Mouse (Mus musculus) layer of hippocampus, adult 8-10 months (tissue): Measurements from ENCODE around the gene Ccr8. TPM values are rescaled to one million over a fixed set of nuclear protein-coding genes. Genes with fewer than 3 reads are reported as not detected.
"Not testable (repeated sequence)": the region's sequence is repeated elsewhere in the genome, so short reads cannot be mapped to it uniquely, and the experiment has no call there.

Experiments used
- DNase-seq, 2 experiments: peaks; one replicate each; pipeline ENCODE4 v3.0.0; 2022; ENCODE audit warnings: low spot score in 2 of 2
- total RNA-seq, 4 experiments: library from RNA; stranded (reverse); gene quantifications; 2 replicates each; pipeline ENCODE4 v1.2.4; 2022

The Ccr8 gene
- total RNA-seq, 4 experiments from 2014 or later: not detected

DNA sequence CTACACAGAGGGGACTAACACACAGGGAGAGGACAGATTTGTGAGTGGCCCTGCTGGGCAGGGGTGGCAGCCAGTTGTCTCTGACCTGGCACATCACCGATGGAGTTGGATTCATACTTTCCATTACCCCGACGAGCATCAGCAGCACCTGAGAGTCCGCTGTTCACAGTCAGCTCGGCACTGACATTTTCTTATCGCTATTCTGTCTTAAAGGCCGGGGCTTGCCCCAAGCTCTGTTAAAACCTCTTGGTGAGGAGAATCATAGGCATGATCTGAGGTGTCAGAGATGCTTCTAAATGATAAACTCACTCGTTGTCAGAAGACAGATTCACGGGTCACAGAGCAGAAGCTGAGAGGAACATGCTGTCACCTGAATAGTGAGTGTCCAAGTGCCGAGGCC, 828 bp upstream of the Ccr8 start:
- DNase-seq: no peak

DNA sequence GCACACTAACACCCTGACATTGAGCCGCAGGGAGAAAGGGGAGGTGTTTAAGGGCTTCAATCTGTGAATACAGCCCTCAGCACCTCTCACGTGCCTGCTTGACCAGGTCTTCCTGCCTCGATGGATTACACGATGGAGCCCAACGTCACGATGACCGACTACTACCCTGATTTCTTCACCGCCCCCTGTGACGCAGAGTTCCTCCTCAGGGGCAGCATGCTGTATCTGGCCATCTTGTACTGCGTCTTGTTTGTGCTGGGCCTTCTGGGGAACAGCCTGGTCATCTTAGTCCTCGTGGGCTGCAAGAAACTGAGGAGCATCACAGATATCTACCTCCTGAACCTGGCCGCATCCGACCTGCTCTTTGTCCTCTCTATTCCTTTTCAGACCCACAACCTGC, 1.8 kb downstream of the Ccr8 start:
- no peak for DNase-seq

DNA sequence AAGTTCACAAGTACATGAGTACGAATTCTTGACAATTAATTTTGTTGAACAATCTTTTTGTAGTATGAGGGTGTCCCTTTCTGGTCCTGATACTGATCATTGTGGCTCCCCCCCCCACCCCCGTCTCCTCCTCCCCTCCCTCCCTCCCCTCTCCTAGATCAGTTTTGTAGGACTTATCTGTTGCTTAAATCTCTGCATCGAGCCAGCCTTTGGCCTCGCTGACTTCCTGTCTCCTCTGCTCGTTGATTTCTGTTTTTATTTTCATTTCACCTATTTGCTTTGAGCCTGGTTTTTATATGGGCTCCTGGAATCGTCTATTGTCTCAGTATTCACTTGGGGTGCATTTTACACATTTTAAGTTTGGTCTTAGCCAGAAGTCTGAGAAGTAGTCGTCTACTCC, 4.0 kb downstream of the Ccr8 start:
- no peak for DNase-seq

DNA sequence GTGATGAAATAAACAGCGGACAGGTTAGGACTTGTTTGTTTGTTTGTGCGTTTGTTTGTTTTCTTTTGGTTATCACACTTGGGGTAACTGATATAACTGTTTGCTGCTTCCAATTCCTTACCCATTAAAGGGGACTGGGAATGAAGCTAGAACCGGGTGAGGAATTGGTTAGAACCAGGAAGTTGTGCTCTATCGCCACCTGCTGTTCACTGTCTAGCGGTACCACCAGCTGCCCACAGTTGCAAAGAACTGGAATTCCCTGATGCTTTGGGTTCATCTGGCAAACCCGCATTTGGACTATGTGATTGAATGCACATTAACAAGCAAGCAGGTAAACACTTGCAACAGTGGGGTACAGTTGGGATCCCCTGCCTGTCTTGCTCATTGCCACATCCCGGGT, 6.8 kb downstream of the Ccr8 start:
- DNase-seq: peak in 1 of 2 experiments; percentile 77

DNA sequence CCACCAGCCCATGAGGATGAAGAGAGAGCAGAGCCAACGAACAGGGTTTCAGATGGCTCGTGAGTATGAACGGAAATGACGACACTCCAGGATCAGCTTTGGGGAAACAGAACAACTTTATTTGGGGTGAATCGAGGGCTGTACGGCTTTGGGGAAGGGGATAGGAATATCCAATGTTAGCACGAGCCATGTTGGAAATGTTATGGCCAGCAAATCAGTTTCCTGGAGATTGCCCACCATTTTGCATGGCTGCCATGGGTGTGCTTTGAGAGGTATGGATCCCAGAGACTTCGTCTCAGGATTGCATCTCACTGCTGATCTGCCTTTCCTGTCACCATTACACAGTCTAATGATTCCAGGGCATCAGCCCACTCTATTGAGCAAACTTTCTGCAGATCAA, 7.4 kb downstream of the Ccr8 start:
- no peak for DNase-seq

DNA sequence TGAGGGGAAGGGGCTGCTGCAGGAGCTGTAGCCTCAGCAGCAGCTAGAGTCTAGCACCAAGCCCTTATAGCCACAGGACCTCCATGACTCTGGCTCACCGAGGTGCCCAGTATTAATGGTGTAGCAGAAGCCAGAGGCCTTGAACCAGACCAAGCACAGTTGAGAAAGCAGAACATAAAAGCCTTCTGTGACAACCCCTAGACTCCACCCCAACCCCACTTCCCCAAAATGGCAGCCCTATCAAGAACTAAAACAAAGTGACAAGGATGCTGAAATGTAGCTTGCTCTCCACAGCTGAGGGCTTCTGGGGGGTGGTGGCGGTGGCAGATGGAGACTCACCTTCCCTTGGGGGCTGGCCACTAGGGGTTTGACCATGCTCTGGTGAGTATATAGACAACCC, 9.3 kb downstream of the Ccr8 start:
- no peak for DNase-seq

DNA sequence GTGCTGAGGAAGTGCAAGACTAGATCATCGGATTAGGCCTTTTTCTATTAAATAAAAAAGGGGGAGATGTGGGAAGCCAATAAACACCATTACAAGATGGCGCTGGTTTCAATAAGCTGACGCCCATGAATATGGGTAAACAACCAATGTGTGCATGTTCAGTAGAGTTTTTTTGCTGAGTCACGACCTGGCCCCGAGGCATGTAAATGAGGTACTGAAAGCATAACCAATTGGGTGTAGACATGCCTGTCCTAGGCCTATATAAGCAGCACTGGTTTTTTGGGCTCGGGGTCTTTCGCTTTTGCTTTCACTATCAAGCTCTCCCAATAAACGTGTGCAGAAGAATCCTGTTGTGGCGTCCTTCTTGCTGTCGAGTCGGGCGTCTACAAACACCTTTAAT, 17.0 kb downstream of the Ccr8 start:
- DNase-seq: not testable (repeated sequence)

DNA sequence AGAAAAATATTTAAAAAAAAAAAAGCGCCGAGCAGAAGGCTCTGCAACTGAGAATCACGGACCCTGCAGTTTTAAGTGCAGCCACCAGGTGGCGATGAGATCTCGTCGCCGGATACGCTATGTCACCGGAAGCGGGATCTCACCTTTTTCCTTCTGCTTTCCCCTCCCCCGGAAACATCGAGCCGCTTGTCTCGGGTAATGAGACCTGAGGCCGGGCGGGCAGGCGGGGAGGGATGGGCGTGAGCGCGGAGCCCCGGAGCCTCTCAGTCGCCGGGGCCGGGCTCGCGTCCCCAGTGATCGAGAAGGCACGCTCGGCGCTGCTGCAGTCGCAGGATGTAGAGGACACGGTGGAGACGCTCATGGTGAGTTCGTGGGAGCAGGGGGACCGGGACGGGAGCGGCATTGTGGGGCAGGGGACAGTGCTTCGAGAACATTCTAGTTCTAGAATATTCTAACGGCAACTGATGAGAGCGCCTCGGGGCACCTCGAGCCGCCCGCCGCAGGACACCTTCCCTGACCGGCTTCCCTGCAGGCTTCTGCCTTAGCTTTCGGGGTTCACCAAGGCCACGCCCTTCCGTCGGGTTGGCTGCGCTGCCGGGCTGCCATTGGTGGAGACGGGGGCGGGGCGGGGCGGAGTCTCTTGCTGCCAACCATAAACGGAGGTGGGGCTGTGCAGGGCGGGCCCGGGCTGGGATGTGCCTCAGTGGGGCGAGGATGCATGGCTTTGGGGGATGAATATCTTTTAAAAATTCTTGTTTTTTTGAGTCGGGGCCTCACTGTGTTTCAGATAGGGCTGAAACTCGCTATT, 18.5 kb downstream of the Ccr8 start, which contains the start of gene Slc25a38:
Gene Slc25a38 (plus strand): TSS at position 164 of the 808 bp plus-strand sequence.
- peak; percentile 92 to 93 for DNase-seq

DNA sequence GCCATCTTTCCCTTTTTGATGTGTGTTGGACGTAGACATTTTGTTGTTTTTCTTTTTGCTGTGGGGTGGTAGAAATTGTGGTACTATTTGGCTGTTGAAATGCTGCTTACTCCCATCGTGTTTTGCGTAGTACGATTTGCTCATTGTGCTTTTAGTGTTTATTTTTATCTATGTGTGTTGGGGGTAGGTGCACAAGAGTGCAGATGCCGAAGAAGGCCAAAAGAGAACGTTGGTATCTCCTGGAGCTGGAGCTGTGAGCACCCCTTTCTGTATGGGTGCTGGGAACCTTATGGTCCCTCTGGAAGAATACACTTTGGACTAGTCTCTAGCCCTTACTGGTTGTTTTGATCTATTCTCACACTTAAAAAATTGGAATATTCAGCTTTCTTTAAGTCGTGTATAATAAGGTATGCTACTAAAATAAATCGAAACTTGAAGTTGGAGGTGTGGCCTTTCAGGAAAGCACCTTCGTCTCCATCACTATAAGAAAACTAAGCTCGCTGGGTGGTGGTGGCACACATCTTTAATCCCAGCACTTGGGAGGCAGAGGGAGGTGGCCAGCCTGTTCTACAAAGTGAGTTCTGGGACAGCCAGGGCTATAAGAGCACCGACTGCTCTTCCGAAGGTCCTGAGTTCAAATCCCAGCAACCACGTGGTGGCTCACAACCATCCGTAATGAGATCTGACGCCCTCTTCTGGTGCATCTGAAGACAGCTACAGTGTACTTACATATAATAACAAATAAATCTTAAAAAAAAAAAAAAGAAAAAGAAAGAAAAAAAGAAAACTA, 19.4 kb downstream of the Ccr8 start:
- DNase-seq: no peak

DNA sequence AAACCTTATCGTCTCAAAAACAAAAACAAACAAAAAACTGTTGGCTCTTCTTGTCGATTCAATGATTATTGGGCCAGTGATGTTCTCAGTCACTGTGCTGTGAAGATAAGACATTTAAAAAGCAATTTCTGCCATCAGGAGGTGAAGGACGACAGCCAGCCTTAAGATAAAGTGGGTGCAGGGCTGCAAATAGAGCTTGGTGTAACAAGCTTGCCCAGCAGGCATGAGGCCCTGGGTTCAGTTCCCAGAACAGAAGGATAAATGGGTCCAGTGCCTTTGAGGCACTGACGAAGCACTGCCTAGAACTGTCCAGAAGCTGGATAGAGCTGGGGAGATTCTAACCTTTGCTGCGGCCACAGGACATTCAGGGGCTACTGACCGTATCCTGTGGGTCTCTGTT, 20.6 kb downstream of the Ccr8 start:
- no peak for DNase-seq

DNA sequence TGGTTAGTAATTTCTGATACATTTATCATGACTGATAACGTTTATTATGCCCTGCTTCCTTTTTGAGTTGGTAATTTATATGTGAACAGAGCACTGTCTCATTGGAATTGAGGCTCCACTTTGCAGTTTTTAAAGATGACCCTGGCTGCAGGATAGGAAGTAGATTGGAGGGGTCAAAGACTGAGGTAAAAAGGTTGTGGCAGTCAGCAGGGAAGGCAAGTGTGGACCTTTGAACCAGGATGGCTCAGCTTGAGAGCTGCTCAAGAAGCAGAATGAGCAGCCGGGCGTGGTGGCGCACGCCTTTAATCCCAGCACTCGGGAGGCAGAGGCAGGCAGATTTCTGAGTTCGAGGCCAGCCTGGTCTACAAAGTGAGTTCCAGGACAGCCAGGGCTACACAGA, 21.5 kb downstream of the Ccr8 start:
- no peak for DNase-seq

DNA sequence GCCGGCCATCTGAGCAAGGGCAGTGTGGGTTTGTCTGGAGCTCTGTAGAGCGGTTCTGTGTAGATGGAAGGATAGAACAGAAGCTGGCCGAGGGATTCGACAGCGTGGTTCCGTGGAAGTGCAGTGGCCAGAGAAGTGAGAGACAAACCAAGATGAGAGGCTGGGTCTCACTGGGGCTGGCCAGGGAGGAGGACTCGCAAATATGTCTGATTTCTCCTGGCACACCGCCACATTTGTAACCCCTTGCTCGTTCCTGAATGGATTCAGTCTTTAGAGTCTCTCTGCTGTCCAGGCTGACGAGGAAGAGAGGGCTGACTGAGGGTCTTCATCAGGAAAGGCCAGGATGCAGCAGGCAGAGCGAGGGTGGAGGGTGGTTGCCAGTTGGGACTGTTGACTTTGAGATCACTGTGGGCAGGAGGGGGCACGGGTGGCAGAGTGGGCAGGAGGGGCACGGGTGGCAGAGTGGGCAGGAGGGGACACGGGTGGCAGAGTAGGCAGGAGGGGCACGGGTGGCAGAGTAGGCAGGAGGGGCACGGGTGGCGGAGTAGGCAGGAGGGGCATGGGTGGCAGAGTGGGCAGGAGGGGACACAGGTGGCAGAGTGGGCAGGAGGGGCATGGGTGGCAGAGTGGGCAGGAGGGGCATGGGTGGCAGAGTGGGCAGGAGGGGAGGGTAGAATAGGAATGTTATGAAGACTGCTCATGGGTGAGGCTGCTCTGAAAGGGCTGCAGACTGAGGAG, 22.3 kb downstream of the Ccr8 start:
- DNase-seq: no peak

DNA sequence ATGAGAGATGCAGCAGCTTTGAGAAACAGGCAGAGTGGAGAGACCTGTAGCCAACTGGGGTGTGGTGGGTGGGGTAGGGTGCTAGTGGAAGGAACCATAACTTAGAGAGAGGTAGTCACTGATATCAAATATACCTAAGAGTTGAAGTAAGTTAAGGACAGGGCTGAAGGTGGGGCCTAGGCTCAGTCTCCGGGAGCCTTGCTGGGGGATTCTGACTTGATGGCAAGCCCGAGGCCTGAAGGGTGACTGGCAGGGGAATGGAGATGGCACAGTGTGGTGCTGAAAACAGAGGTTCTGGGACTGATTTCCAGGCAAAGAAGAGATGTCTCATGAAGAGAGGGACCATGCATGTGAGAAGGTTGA, 22.9 kb downstream of the Ccr8 start:
- DNase-seq: no peak

DNA sequence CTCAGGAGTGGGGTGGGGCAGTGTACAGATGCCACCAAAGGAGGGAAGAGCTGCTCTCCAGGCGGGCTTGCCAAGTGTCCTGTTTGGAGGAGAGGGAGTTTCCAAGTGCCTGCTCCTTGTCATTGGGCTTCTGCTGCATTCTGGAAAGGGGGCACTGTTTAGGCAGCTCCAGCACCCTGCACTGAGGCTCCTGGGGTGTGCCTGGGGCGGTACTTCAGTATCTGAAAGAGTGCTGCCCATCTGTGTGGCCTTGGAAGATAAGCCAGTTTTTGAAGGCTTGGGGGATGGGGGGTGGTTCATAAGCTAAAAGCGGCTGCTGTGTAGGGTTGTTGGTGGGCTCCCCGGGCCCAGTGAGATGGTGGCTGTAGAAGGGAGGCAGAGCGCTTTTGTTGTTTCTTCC, 23.7 kb downstream of the Ccr8 start:
- DNase-seq: no peak

DNA sequence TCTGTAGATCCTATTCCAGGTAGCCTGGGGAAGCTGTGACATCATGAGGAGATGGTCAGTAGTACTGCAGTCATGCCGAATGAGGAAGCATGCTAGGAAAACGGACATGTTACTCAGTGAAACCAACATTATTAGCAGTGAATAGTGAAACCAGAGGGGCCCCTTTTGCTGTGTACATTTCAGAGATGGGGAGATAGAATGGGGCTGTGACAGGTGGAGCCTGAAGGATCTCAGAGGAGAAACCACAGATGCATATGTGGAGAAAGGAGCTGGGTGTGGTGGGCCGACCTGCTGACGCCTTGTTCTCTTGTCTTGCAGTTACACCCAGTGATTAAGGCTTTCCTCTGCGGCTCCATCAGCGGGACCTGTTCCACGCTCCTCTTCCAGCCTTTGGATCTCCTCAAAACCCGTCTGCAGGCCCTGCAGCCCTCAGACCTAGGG, 24.3 kb downstream of the Ccr8 start:
- DNase-seq: no peak

DNA sequence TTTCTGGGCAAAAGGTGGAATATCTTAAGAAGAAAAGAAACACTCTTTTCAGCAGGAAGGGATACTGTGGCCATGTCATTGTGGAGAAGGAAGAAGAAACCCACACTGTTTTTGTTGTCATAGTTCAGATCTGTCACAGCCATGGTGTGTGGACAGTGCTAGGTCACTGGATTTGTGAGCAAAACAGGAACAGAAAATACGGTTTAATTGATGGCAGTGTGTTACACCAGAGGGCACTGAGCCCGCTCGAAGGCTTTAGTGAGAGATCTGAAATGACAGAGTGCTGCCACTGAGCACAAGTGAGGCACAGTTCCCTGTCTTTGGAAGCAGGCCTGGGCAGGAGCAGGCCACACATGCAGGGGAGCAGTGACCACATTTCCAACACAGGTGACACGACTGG, 26.3 kb downstream of the Ccr8 start:
- DNase-seq: no peak

DNA sequence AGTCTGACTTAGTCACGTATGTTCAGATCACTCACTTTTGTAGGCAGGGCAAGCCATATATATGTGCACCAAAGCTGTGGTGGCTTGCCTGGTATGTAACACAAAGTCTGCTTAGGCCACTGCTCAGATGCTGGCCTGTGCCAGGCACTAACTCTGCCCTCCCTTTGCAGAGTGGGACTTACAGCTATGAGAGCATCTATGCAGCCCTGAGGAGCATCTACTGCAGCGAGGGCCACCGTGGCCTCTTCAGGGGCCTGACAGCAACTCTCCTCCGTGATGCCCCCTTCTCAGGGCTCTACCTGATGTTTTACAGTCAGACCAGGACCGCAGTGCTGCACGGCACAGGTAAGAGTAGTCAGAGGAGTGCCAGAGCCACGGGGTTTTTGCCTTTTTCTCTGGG, 28.6 kb downstream of the Ccr8 start:
- DNase-seq: no peak

DNA sequence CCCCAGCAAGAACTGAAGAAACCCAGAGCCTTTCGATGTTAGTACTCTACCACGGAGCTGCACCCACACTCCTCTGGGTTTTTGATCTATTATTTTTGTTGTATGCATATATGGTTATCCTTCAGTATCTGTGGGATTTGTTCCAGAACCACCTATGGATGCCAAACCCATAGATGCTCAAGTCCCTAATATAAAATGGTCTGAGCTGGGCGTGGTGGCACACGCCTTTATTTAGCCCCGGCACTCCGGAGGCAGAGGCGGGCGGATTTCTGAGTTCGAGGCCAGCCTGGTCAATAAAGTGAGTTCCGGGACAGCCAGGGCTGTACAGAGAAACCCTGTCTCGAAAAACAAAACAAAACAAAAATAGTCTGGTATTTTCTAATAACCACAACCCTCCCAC, 35.0 kb downstream of the Ccr8 start:
- no peak for DNase-seq

DNA sequence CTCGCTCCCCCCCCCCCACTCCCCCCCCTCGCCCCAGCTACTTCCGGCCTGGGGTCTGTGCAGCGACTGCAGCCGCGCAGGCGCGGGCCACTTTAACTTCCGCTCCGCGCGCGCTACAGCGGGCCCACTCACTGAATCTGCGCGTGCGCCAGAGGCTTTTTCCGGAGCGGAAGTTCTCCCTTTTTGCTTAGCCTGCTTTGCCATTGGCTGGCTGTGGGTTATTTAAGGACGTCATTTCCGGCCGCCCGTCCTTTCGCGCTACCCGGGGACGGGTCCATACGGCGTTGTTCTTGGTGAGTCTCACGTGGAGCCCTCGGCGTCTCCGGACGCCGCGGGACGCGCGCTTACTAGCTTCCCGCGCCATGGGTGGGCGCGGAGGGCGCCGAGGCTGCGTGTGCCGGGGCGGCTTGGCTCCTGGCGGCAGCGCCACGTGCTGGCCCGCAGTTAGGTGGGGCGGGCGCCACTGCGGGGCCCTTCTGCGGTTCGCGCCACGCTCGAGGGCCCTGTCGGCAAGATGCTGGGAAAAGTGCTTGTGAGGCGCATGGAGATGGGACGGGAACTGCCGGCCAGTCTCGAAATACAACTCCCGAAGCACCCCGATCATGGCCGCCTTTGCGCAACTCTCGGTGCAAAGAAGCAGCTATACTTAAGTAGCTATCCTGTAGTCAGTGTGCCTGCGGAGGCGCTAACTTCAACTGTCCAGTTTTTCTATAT, 35.8 kb downstream of the Ccr8 start, which contains the start of gene Rpsa:
Gene Rpsa (plus strand): TSS at position 152 of the 714 bp plus-strand sequence.
- peak; percentile 95 to 98 for DNase-seq

DNA sequence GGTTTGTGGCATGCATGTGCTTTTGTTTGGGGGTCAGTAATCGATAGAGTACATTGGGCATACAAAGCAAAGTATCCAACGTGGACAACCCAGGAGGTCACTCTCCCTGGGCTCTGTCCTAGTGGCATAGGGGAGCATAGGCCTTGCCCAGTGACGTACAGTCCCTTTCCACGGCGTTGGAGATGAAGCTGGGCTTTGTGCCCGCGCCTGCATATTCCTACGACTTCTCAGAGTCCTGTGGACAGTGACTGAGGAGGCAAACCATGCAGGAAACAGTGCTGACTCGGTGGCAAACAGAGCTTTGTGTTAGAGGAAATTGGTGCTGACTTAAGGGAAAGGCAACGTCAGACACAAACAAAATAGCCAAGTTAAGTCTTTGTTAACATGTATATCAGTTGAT, 37.4 kb downstream of the Ccr8 start:
- no peak for DNase-seq

DNA sequence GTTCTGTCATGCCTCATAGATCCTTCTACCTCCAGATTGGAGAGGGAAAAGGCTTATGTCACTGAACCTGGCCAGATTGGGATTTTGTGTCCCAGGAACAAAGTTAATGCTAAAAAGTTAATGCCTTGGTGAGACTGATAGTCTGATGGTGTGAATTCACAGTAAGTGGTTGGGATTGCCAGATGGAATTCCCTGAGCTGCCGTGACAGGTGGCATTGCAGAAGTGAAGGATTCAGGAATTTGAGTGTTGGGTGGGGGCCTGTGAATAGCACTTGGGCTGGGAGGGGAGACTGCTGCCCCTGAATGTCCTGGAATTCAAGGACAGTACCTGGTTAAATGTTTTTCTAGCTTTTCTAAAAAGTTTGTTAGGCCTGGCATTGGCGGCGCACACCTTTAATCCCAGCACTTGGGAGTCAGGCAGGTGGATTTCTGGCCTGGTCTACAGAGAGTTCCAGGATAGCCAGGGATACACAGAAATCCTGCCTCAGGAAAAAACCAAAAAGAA, 39.9 kb downstream of the Ccr8 start:
- no peak for DNase-seq
